Mouse (Mus musculus): ENCODE measurements around the gene Galnt11.

- TF ChIP-seq TAL1 (IDR thresholded peaks at IDR 0.05; ENCODE audit: low read length) (no peak), GATA1 (IDR thresholded peaks at IDR 0.05; ENCODE audit: low read length) (no peak)
These were observed 9.8 kb upstream of the Galnt11 start for GRCm38 (mm10) chr5:25211872-25212271.
